Mouse (Mus musculus) heart, postnatal 0 days (tissue): ENCODE results near the gene Plxnb2. TPM values are rescaled to one million over a fixed set of nuclear protein-coding genes. Genes with fewer than 3 reads are reported as not detected.

Source experiments
- ATAC-seq: fragments of 200-750 bp; cut with Nextera tagmentation; 2 replicates; pipeline ENCODE4 v1.8.0; 2017; ENCODE audit warnings: low read depth, moderate number of reproducible peaks, moderate library complexity; ENCODE audit not compliant: insufficient read depth
- DNase-seq: peaks from one replicate; pipeline ENCODE4 v3.0.0-alpha.2; 2016; ENCODE audit warnings: low spot score
- H3K27ac ChIP-seq: fragments of 300-500 bp; sonication (generic); 2 replicates; pipeline ENCODE4 v1.5.1; 2014; ENCODE audit warnings: low read depth, mild to moderate bottlenecking
- H3K27me3 ChIP-seq: fragments of 300-500 bp; sonication (generic); 2 replicates; pipeline ENCODE4 v1.6.1; 2014; ENCODE audit warnings: low read length, mixed read lengths; ENCODE audit not compliant: control insufficient read depth, insufficient read depth
- H3K36me3 ChIP-seq: fragments of 300-500 bp; sonication (generic); replicated peaks from 2 replicates; pipeline ENCODE4 v1.6.1; 2014; ENCODE audit warnings: low read length, mixed read lengths; ENCODE audit not compliant: control insufficient read depth, insufficient read depth
- H3K4me1 ChIP-seq: fragments of 300-500 bp; sonication (generic); 2 replicates; pipeline ENCODE4 v1.6.1; 2014; ENCODE audit warnings: antibody characterized with exemption; ENCODE audit not compliant: control insufficient read depth, insufficient read depth
- H3K4me2 ChIP-seq: fragments of 300-500 bp; sonication (generic); 2 replicates; pipeline ENCODE4 v1.6.1; 2014; ENCODE audit warnings: low read depth, mild to moderate bottlenecking, low read length, moderate library complexity
- H3K4me3 ChIP-seq: fragments of 300-500 bp; sonication (generic); 2 replicates; pipeline ENCODE4 v1.5.1; 2014; ENCODE audit warnings: low read depth, low read length
- H3K9ac ChIP-seq: fragments of 300-500 bp; sonication (generic); replicated peaks from 2 replicates; pipeline ENCODE4 v1.6.1; 2014; ENCODE audit warnings: low read depth, low read length, mixed read lengths
- H3K9me3 ChIP-seq: fragments of 300-500 bp; sonication (generic); replicated peaks from 2 replicates; pipeline ENCODE4 v1.6.1; 2016; ENCODE audit warnings: low read length; ENCODE audit not compliant: control insufficient read depth
- CTCF ChIP-seq: IDR thresholded peaks from 2 replicates; pipeline ENCODE4 v1.5.1; 2016; ENCODE audit warnings: antibody characterized with exemption, control low read depth, low read depth
- EP300 ChIP-seq: IDR thresholded peaks from 2 replicates; pipeline ENCODE4 v1.6.1; 2016; ENCODE audit warnings: antibody characterized with exemption, low read depth
- WGBS: fragments of 180-500 bp; shearing (Covaris S2); extraction: QIAGEN DNeasy Blood & Tissue Kit; methylation state at CpG from one replicate; pipeline ENCODE4 v1.1.7; 2014; 5-methylcytosine and 5-hydroxymethylcytosine counted together
- polyA plus RNA-seq: library from polyadenylated mRNA; unstranded; fragments of >200 nt; fragmentation: Nextera tagmentation; extraction: Ambion mirVana; gene quantifications from 2 replicates; pipeline ENCODE4 v1.2.1, GENCODE M21; 2015
- total RNA-seq: library from RNA; depleted of rRNA; stranded (reverse); fragments of >200 nt; gene quantifications from 2 replicates; pipeline ENCODE4 v1.2.3, GENCODE M21; 2014; ENCODE audit warnings: low replicate concordance

Plxnb2 gene
- total and polyA plus RNA-seq, 2 experiments from 2014 or later: 54.5 to 153 TPM

GRCm38 (mm10) chr15:89138531-89138930 is 42.1 kb downstream of the Plxnb2 start:
- TF ChIP-seq CTCF: no peak
- no peak for TF ChIP-seq EP300
- 90% methylated on average over 6 of the region's 6 CpGs for WGBS
- Histone ChIP-seq H3K4me3 (no peak overlapping the region), H3K4me1 (peaks cover 6% of the 10 kb centered on the region; the same call in 1 of the 2 replicates), H3K27ac (no peak overlapping the region), H3K9me3 (no peaks in the 10 kb centered on the region), H3K36me3 (no peaks in the 10 kb centered on the region), H3K9ac (no peak overlapping the region), H3K4me2 (no peak overlapping the region), H3K27me3 (peaks cover 9% of the 10 kb centered on the region; the same call in 1 of the 2 replicates)
- DNase-seq: no peak
- ATAC-seq: no peak

- ATAC-seq (no peak), DNase-seq (no peak)
- Histone ChIP-seq H3K36me3 (no peaks in the 10 kb centered on the region), H3K27me3 (peaks cover 9% of the 10 kb centered on the region; the same call in 1 of the 2 replicates), H3K27ac (no peak overlapping the region), H3K4me2 (no peak overlapping the region), H3K9me3 (no peaks in the 10 kb centered on the region), H3K4me3 (no peak overlapping the region), H3K9ac (no peak overlapping the region), H3K4me1 (peaks cover 6% of the 10 kb centered on the region; the same call in 1 of the 2 replicates)
- no peak for TF ChIP-seq CTCF
- no peak for TF ChIP-seq EP300
- 74% methylated on average over 7 of the region's 7 CpGs for WGBS
These were observed 42.6 kb downstream of the Plxnb2 start for GRCm38 (mm10) chr15:89138046-89138405.

GRCm38 (mm10) chr15:89137378-89138045 is 43.1 kb downstream of the Plxnb2 start:
- peak; percentile 61 for ATAC-seq

GRCm38 (mm10) chr15:89136461-89137155 is 44.0 kb downstream of the Plxnb2 start:
- 99% methylated on average over 4 of the region's 5 CpGs for WGBS
- no peak overlapping the region for H3K27ac ChIP-seq
- H3K4me1 ChIP-seq: peaks cover 6% of the 10 kb centered on the region; the same call in 1 of the 2 replicates
- ATAC-seq (no peak), DNase-seq (no peak)
- H3K4me2 ChIP-seq: no peak overlapping the region
- H3K4me3 ChIP-seq: no peak overlapping the region
- TF ChIP-seq EP300 (no peak), CTCF (no peak)
- H3K27me3 ChIP-seq: peaks cover 5% of the 10 kb centered on the region; the same call in 1 of the 2 replicates
- no peaks in the 10 kb centered on the region for H3K9me3 ChIP-seq
- H3K36me3 ChIP-seq: 0 out of 2 replicates have a peak, but pooled peaks cover 10% of the 10 kb centered on the region
- H3K9ac ChIP-seq: no peak overlapping the region

More at GRCm38 (mm10) chr15:89137378-89138045, 43.1 kb downstream of the Plxnb2 start:
- Histone ChIP-seq H3K4me1 (peaks cover 6% of the 10 kb centered on the region; the same call in 1 of the 2 replicates), H3K9ac (no peak overlapping the region), H3K27me3 (peaks cover 9% of the 10 kb centered on the region; the same call in 1 of the 2 replicates), H3K27ac (no peak overlapping the region; the same call in 1 of the 2 replicates), H3K4me3 (no peak overlapping the region), H3K36me3 (0 out of 2 replicates have a peak, but pooled peaks cover 1% of the 10 kb centered on the region), H3K9me3 (no peaks in the 10 kb centered on the region), H3K4me2 (peak overlapping the region; percentile 41)
- 31% methylated on average over 11 of the region's 11 CpGs for WGBS
- peak; percentile 56 for DNase-seq
- TF ChIP-seq CTCF (no peak), EP300 (no peak)

GRCm38 (mm10) chr15:89131316-89131715 is 49.3 kb downstream of the Plxnb2 start:
- Histone ChIP-seq H3K36me3 (0 out of 2 replicates have a peak, but pooled peaks cover 10% of the 10 kb centered on the region), H3K4me1 (peaks cover 8% of the 10 kb centered on the region; the same call in 1 of the 2 replicates), H3K4me2 (no peak overlapping the region), H3K9me3 (no peaks in the 10 kb centered on the region), H3K9ac (no peak overlapping the region), H3K4me3 (no peak overlapping the region), H3K27me3 (no peaks in the 10 kb centered on the region), H3K27ac (no peak overlapping the region)
- 77% methylated on average over 3 of the region's 3 CpGs for WGBS
- ATAC-seq (no peak), DNase-seq (no peak)
- TF ChIP-seq CTCF (no peak), EP300 (no peak)
